Mouse (Mus musculus) olfactory bulb, adult 2 months (tissue): ENCODE measurements around the gene Gm10118. TPM values are rescaled to one million over a fixed set of nuclear protein-coding genes. Genes with fewer than 3 reads are reported as not detected.

Source experiments
- H3K27ac ChIP-seq: fragments of 200-500 bp; 2 replicates; pipeline ENCODE4 v1.5.1; 2012; ENCODE audit warnings: low read depth, low read length; ENCODE audit not compliant: insufficient read depth
- H3K4me1 ChIP-seq: fragments of 200-500 bp; 2 replicates; pipeline ENCODE4 v1.6.1; 2012; ENCODE audit warnings: low read length; ENCODE audit not compliant: control insufficient read depth, insufficient read depth
- H3K4me3 ChIP-seq: fragments of 200-500 bp; 2 replicates; pipeline ENCODE4 v1.5.1; 2012; ENCODE audit warnings: mild to moderate bottlenecking, low read depth, low read length, moderate library complexity; ENCODE audit not compliant: insufficient read depth
- CTCF ChIP-seq: fragments of 200-500 bp; IDR thresholded peaks from 2 replicates; pipeline ENCODE4 v1.5.1; 2012; ENCODE audit warnings: low read depth, mild to moderate bottlenecking, low read length, moderate library complexity; ENCODE audit not compliant: insufficient read depth
- POLR2A ChIP-seq: fragments of 200-500 bp; IDR thresholded peaks from 2 replicates; pipeline ENCODE4 v1.6.1; 2012; ENCODE audit warnings: mild to moderate bottlenecking, low read depth, low read length, moderate library complexity; ENCODE audit not compliant: insufficient read depth
- WGBS: fragments of 180-500 bp; shearing (Covaris S2); methylation state at CpG from one replicate; pipeline ENCODE4 v1.1.7; 2018; 5-methylcytosine and 5-hydroxymethylcytosine counted together
- polyA plus RNA-seq: library from polyadenylated mRNA; stranded (reverse); fragments of >200 nt; gene quantifications from 2 replicates; pipeline ENCODE4 v1.2.4, GENCODE M21; 2012; ENCODE audit warnings: low replicate concordance; ENCODE audit not compliant: missing spikeins, insufficient read depth, insufficient read length

The Gm10118 gene
- polyA plus RNA-seq = not detected in 2 replicates

DNA sequence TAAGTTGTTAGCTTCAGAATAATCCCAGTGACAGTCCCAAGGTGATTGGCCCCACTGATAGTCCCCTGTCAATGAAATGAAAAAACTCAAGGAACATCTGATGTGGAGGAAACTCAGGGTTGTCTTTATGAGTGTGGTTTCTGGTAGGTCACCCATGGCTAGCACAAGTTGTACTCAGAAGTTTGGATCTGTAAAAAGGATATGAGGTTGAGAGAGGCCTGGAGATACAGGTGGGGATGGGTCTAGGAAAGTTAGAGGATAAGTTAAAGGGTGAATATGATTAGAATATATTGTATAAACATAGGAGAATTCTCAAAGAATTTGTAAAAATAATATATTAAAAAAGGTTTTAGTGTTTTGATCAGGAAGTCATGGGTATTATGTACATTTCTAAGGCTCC, at the start of gene Gm10118:
Gene Gm10118, minus strand, starts transcription at position 101 of the 400 bp plus-strand sequence.
- no peak within 1 kb of the TSS for H3K4me3 ChIP-seq
- no peak for TF ChIP-seq POLR2A
- TF ChIP-seq CTCF = no peak
- H3K4me1 ChIP-seq = 0 out of 2 replicates have a peak, but pooled peaks cover 2% of the 10 kb centered on the region
- no peak within 1 kb of the TSS for H3K27ac ChIP-seq

GRCm38 (mm10) chr10:63972300-63972699, 45.1 kb upstream of the Gm10118 start:
- no peak overlapping the region for H3K27ac ChIP-seq
- no peak for TF ChIP-seq CTCF
- no peak for TF ChIP-seq POLR2A
- H3K4me3 ChIP-seq = no peak overlapping the region
- H3K4me1 ChIP-seq = no peaks in the 10 kb centered on the region
- 96% methylated on average over 2 of the region's 2 CpGs for WGBS

DNA sequence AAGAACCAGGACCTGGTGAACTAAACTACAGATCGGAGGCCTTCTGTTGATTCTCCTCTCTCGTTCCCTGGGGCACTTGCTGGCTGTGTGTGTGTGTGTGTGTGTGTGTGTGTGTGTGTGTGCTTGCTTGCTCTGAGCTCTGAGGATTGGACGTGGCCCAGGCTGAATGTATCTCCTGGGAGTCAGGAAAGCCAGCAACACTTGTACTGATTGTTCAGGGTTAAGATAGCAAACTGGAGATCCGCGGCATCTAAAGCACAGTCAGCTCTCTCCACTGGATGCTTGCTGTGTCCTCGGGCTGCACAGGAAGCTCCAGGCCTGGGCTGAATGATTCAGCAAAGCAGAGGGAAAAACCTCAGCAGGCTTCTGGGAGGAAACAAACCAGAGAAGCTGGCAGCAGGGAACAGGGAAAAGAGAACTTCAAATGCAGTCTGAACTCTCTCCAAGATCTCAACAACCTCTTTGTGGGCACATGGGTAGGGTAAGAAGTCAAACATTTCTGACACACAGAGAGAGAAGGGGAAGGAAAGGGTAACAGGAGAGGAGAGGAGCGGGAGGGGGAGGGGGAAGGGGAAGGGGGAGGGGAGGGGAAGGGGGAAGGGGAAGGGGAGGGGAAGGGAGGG, 27.2 kb upstream of the Gm10118 start:
- H3K27ac ChIP-seq = no peak overlapping the region
- WGBS = 27% methylated on average over 6 of the region's 7 CpGs
- peaks cover 11% of the 10 kb centered on the region for H3K4me1 ChIP-seq
- H3K4me3 ChIP-seq = no peak overlapping the region
- TF ChIP-seq POLR2A = no peak
- TF ChIP-seq CTCF = no peak

GRCm38 (mm10) chr10:63951481-63951880, 24.2 kb upstream of the Gm10118 start:
- no peak overlapping the region for H3K27ac ChIP-seq
- peaks cover 11% of the 10 kb centered on the region for H3K4me1 ChIP-seq
- 82% methylated on average over 1 of the region's 1 CpGs for WGBS
- no peak overlapping the region for H3K4me3 ChIP-seq
- TF ChIP-seq POLR2A = no peak
- no peak for TF ChIP-seq CTCF

- WGBS = 53% methylated on average over 8 of the region's 8 CpGs
- TF ChIP-seq POLR2A (no peak), CTCF (no peak)
- Histone ChIP-seq H3K27ac (no peak overlapping the region), H3K4me3 (no peak overlapping the region), H3K4me1 (peaks cover 8% of the 10 kb centered on the region; the same call in 1 of the 2 replicates)
These were observed 23.6 kb upstream of the Gm10118 start for GRCm38 (mm10) chr10:63950867-63951266.

DNA sequence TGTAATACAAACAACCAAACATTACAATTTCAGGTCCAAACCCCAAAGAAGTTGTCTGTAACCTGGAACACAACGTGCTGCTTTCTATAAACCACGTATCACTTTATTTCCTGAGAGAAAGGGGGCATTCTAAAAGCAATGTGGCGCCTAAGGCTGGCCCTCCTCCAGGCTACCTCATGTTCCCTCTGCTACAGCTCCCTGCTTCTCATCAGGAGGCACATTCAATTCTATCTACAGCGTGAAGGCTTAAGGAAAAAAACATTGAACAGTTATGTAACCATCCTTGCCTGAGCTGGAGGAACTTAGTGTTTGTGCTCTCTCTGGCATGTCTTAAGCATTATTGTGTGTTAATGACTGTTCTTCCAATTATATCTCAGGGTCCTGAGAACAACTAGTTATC, 20.0 kb upstream of the Gm10118 start:
- H3K4me1 ChIP-seq = peaks cover 5% of the 10 kb centered on the region; the same call in 1 of the 2 replicates
- 56% methylated on average over 4 of the region's 4 CpGs for WGBS
- no peak overlapping the region for H3K27ac ChIP-seq
- no peak for TF ChIP-seq CTCF
- TF ChIP-seq POLR2A = no peak
- no peak overlapping the region for H3K4me3 ChIP-seq

DNA sequence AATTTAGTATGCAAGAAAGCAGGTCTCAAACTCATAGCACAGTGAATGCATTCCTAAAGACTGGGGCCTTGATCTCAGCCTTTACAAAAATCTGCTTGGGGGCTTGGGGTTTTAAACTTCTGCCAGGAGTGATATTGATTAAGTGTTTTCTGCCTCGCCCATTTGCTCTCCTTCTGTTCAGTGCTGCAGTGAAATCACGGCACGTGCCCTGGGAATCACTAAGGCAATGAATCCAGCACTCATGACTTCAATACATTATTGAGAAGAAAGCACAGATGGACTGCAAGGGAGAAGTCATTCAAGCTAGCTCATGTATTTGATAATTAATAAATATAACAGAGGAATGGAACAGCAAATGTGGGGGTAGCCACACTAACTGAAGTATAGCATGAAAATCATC, 18.3 kb upstream of the Gm10118 start:
- Histone ChIP-seq H3K4me3 (no peak overlapping the region), H3K27ac (no peak overlapping the region), H3K4me1 (no peaks in the 10 kb centered on the region)
- TF ChIP-seq POLR2A (no peak), CTCF (no peak)
- 93% methylated on average over 3 of the region's 3 CpGs for WGBS

DNA sequence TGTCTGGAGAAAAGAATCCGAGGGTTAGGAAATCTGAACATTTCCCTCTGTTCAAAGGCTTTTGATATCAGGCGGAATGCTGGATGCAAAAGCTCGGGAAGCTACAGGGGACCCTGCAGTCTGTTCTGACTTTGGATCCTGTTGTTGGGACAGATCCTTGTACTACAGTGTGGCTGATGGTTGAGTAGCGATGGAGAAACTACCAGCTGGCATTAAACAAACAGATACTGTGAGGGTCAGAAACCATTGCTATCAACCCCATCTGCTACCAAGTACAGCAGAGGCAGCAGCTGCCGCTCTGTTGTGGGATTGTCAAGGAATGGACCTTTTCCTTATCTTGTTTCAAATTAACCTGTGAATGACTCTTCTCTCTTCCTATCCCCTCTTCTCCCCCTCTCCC, 6.7 kb upstream of the Gm10118 start:
- Histone ChIP-seq H3K4me3 (no peak overlapping the region), H3K4me1 (0 out of 2 replicates have a peak, but pooled peaks cover 2% of the 10 kb centered on the region), H3K27ac (no peak overlapping the region)
- 78% methylated on average over 5 of the region's 5 CpGs for WGBS
- TF ChIP-seq CTCF (no peak), POLR2A (no peak)

GRCm38 (mm10) chr10:63908878-63909277, 18.4 kb downstream of the Gm10118 start:
- TF ChIP-seq POLR2A = no peak
- no peak for TF ChIP-seq CTCF
- Histone ChIP-seq H3K4me1 (no peaks in the 10 kb centered on the region), H3K4me3 (no peak overlapping the region), H3K27ac (no peak overlapping the region)

- TF ChIP-seq CTCF (no peak), POLR2A (no peak)
- H3K4me1 ChIP-seq = no peaks in the 10 kb centered on the region
- no peak overlapping the region for H3K27ac ChIP-seq
- no peak overlapping the region for H3K4me3 ChIP-seq
These were observed 27.3 kb downstream of the Gm10118 start for GRCm38 (mm10) chr10:63899891-63900290.
